Mouse (Mus musculus) gastrocnemius, postnatal 25 days (tissue): ENCODE data around the gene Dhx15. TPM values are rescaled to one million over a fixed set of nuclear protein-coding genes. Genes with fewer than 3 reads are reported as not detected.

Experiments used
- DNase-seq: peaks from one replicate; pipeline ENCODE4 v3.0.0; 2022
- microRNA-seq, 2 experiments: library from miRNA; unstranded; fragments of <30 nt; microRNA quantifications; one replicate each; pipeline ENCODE4 v1.2.0; 2021; ENCODE audit warnings: borderline replicate concordance in 2 of 2
- total RNA-seq, 2 experiments: library from RNA; stranded (reverse); gene quantifications; 1 replicate in 1 of 2; 2 replicates in 1 of 2; pipeline ENCODE4 v1.2.3; 2021

Dhx15 gene
- total RNA-seq, 2 experiments from 2014 or later = 33.4 to 34.6 TPM

DNA sequence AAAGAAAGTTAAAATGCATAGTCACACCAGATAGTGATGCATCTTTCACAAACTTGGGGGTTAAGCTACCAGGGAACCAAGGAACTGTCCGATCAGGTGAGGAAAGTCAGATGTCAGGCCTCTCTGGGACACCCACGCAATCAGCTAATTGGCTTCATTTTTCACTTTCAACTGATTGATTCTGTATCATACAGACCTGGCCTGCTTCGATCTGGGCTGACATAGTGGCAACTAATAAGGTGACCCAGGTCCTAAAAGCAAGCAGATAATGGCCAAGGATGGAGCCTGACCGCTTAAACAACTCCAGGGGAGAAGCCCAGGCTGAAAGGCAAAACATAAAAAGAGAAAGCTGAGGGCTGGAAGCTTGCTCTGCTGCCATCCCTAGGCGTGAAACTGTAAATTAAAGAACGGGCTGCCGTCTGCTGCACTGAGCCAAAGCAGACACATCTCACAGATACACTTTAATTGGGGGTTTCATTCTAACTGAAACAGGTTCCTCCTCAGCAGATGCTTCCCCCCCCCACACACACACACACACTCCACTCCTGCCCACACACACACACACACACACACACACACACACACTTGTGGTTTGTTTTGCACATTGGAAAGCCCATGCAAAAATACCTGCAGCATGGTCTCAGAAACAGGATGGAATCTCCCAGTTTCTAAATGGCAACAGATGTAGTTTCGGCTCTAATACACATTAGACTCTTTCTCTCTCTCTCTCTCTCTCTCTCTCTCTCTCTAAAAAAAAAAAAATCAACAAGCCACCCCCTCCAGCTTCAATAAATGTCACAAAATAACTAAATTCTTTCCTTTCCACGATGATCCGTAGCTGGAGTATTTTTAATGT lies 79.3 kb downstream of the Dhx15 start:
- no peak for DNase-seq

Small RNA genes lying within 50 kb of the gene (microRNA-seq; reads per million reads assigned to microRNA genes)
- gene Mir6417 = 0 reads per million in 2 experiments

Other genes with a start within 250 kb of the Dhx15 start
- gene Sod3, start 173.3 kb upstream of the Dhx15 start, total RNA-seq = 1 to 10 TPM; 4.2 to 9.8 TPM